Mouse (Mus musculus): ENCODE data around the gene Gm10118.

- TF ChIP-seq FLI1 (IDR thresholded peaks at IDR 0.05; ENCODE audit: low read length) = no peak
- TF ChIP-seq GATA1 (IDR thresholded peaks at IDR 0.05; ENCODE audit: borderline replicate concordance, low read length) = no peak
Measured at GRCm38 (mm10) chr10:63899891-63900290, 27.3 kb downstream of the Gm10118 start.

Measured in megakaryocyte, embryonic 14.5 days (primary cell).